Mouse (Mus musculus) retina, embryonic 14.5 days (tissue): ENCODE measurements around the gene Tceanc2.

ENCODE experiments used
- DNase-seq: peaks from one replicate; pipeline ENCODE4 v3.0.0-alpha.2; 2015; ENCODE audit warnings: low spot score

The Tceanc2 gene

GRCm38 (mm10) chr4:107084343-107084742, 94.6 kb downstream of the Tceanc2 start:
- DNase-seq, result no peak
